Mouse (Mus musculus) small intestine, adult 2 months (tissue): ENCODE measurements at regions not wholly inside any gene's neighbourhood (a gene's known extent, or its start where the extent isn't known, plus 50 kb on each side); places are given as distances from the start of the nearest gene placed in this dataset.

Source experiments
- H3K27ac ChIP-seq: fragments of 200-500 bp; 2 replicates; pipeline ENCODE4 v1.5.1; 2012; ENCODE audit warnings: low read depth, low read length, control low read depth, inconsistent platforms; ENCODE audit not compliant: insufficient read depth
- H3K27me3 ChIP-seq: fragments of 200-500 bp; 2 replicates; pipeline ENCODE4 v1.6.1; 2012; ENCODE audit warnings: mild to moderate bottlenecking, moderate library complexity, low read length, inconsistent platforms; ENCODE audit not compliant: control insufficient read depth, insufficient read depth
- H3K36me3 ChIP-seq: fragments of 200-500 bp; 2 replicates; pipeline ENCODE4 v1.6.1; 2012; ENCODE audit warnings: mild to moderate bottlenecking, low read length, control low read depth, inconsistent platforms; ENCODE audit not compliant: control insufficient read depth, insufficient read depth
- H3K4me1 ChIP-seq: fragments of 200-500 bp; 2 replicates; pipeline ENCODE4 v1.6.1; 2012; ENCODE audit warnings: low read length, inconsistent platforms, mixed read lengths; ENCODE audit not compliant: control insufficient read depth, insufficient read depth, insufficient read length
- H3K4me3 ChIP-seq: fragments of 200-500 bp; 2 replicates; pipeline ENCODE4 v1.5.1; 2012; ENCODE audit warnings: low read depth, mild to moderate bottlenecking, control low read depth, inconsistent platforms, low read length, moderate library complexity
- CTCF ChIP-seq: fragments of 200-500 bp; IDR thresholded peaks from 2 replicates; pipeline ENCODE4 v1.5.1; 2012; ENCODE audit warnings: low read depth, mild to moderate bottlenecking, control low read depth, inconsistent platforms, low read length, moderate library complexity, mixed read lengths; ENCODE audit not compliant: insufficient replicate concordance, insufficient read length; ENCODE audit errors: extremely low read depth
- POLR2A ChIP-seq: fragments of 200-500 bp; IDR thresholded peaks from 2 replicates; pipeline ENCODE4 v1.6.1; 2012; ENCODE audit warnings: low read depth, mild to moderate bottlenecking, control low read depth, inconsistent platforms, low read length, moderate library complexity
- WGBS: fragments of 180-500 bp; shearing (Covaris S2); methylation state at CpG from one replicate; pipeline ENCODE4 v1.1.7; 2018; 5-methylcytosine and 5-hydroxymethylcytosine counted together

- Histone ChIP-seq H3K36me3 (no peaks in the 10 kb centered on the region), H3K27me3 (no peaks in the 10 kb centered on the region), H3K4me3 (no peak overlapping the region), H3K27ac (no peak overlapping the region), H3K4me1 (peaks cover 7% of the 10 kb centered on the region; the same call in 1 of the 2 replicates)
- TF ChIP-seq CTCF = no peak
- no peak for TF ChIP-seq POLR2A
- WGBS = 86% methylated on average over 6 of the region's 6 CpGs
Measured at GRCm38 (mm10) chr8:115788421-115788820, 80.8 kb upstream of the Maf start.

- no peaks in the 10 kb centered on the region for H3K27me3 ChIP-seq
- H3K4me3 ChIP-seq = no peak overlapping the region
- H3K4me1 ChIP-seq = peaks cover 7% of the 10 kb centered on the region; the same call in 1 of the 2 replicates
- WGBS = 27% methylated on average over 4 of the region's 4 CpGs
- TF ChIP-seq CTCF (no peak), POLR2A (no peak)
- no peaks in the 10 kb centered on the region for H3K36me3 ChIP-seq
- H3K27ac ChIP-seq = peak overlapping the region; percentile 80
Measured at GRCm38 (mm10) chr8:115786185-115786584, 78.6 kb upstream of the Maf start.

- no peak overlapping the region for H3K4me3 ChIP-seq
- TF ChIP-seq POLR2A (no peak), CTCF (no peak)
- no peaks in the 10 kb centered on the region for H3K27me3 ChIP-seq
- no peaks in the 10 kb centered on the region for H3K36me3 ChIP-seq
- H3K27ac ChIP-seq = peak overlapping the region; percentile 80
- peaks cover 7% of the 10 kb centered on the region; the same call in 1 of the 2 replicates for H3K4me1 ChIP-seq
- 66% methylated on average over 3 of the region's 3 CpGs for WGBS
Measured at GRCm38 (mm10) chr8:115785769-115786168, 78.2 kb upstream of the Maf start.

- Histone ChIP-seq H3K4me3 (no peak overlapping the region), H3K27ac (no peak overlapping the region), H3K36me3 (no peaks in the 10 kb centered on the region), H3K27me3 (no peaks in the 10 kb centered on the region), H3K4me1 (peaks cover 7% of the 10 kb centered on the region; the same call in 1 of the 2 replicates)
- no peak for TF ChIP-seq POLR2A
- TF ChIP-seq CTCF = no peak
- 92% methylated on average over 6 of the region's 6 CpGs for WGBS
Measured at GRCm38 (mm10) chr8:115783364-115783763, 75.8 kb upstream of the Maf start.

- no peaks in the 10 kb centered on the region for H3K4me1 ChIP-seq
- H3K27me3 ChIP-seq = no peaks in the 10 kb centered on the region
- WGBS = 83% methylated on average over 1 of the region's 1 CpGs
- TF ChIP-seq POLR2A = no peak
- no peak for TF ChIP-seq CTCF
- no peak overlapping the region for H3K4me3 ChIP-seq
- no peak overlapping the region for H3K27ac ChIP-seq
- H3K36me3 ChIP-seq = no peaks in the 10 kb centered on the region
Measured at GRCm38 (mm10) chr8:115778433-115778832, 70.8 kb upstream of the Maf start.

GRCm38 (mm10) chr8:115771060-115771459 lies 63.5 kb upstream of the Maf start:
- Histone ChIP-seq H3K27ac (no peak overlapping the region), H3K4me1 (peaks cover 6% of the 10 kb centered on the region), H3K4me3 (no peak overlapping the region), H3K27me3 (no peaks in the 10 kb centered on the region), H3K36me3 (no peaks in the 10 kb centered on the region)
- 64% methylated on average over 7 of the region's 7 CpGs for WGBS
- no peak for TF ChIP-seq POLR2A
- TF ChIP-seq CTCF = no peak

- no peaks in the 10 kb centered on the region for H3K36me3 ChIP-seq
- WGBS = 91% methylated on average over 4 of the region's 4 CpGs
- TF ChIP-seq CTCF (no peak), POLR2A (no peak)
Measured at GRCm38 (mm10) chr8:115768631-115769030, 61.0 kb upstream of the Maf start.

More at GRCm38 (mm10) chr8:115768631-115769030, 61.0 kb upstream of the Maf start:
- Histone ChIP-seq H3K27ac (no peak overlapping the region), H3K4me1 (peaks cover 11% of the 10 kb centered on the region), H3K27me3 (no peaks in the 10 kb centered on the region), H3K4me3 (no peak overlapping the region)
